Mouse (Mus musculus): ENCODE data around the gene Mre11a.
A peak's percentile ranks its signal among the peaks of the same experiment; 100 is the strongest.

The Mre11a gene

GRCm38 (mm10) chr9:14784039-14785002 is at the start of gene Mre11a, which contains the start of gene Ankrd49:
Gene Mre11a (plus strand): TSS chr9:14784654.
Gene Ankrd49 (minus strand): TSS chr9:14784856.
- DNase-seq = peak; percentile 100

GRCm38 (mm10) chr9:14739498-14740150 is 44.8 kb upstream of the Mre11a start:
- DNase-seq = no peak

GRCm38 (mm10) chr9:14740151-14740924 is 44.1 kb upstream of the Mre11a start, which contains the start of gene Piwil4:
Gene Piwil4 (minus strand): TSS chr9:14740733.
- DNase-seq = no peak

- no peak for DNase-seq
These were observed 33.5 kb upstream of the Mre11a start for GRCm38 (mm10) chr9:14750901-14751502.

GRCm38 (mm10) chr9:14751503-14752000 is 32.9 kb upstream of the Mre11a start:
- DNase-seq = no peak

GRCm38 (mm10) chr9:14752001-14752522 is 32.4 kb upstream of the Mre11a start, which contains the start of gene Fut4:
Gene Fut4 (minus strand): TSS chr9:14752393.
- DNase-seq = peak; percentile 96

GRCm38 (mm10) chr9:14753947-14754346 is 30.5 kb upstream of the Mre11a start:
- DNase-seq = no peak

- no peak for DNase-seq
These were observed 30.0 kb upstream of the Mre11a start for GRCm38 (mm10) chr9:14754469-14754868.

GRCm38 (mm10) chr9:14758590-14758989 is 25.9 kb upstream of the Mre11a start:
- DNase-seq = peak; percentile 88

- no peak for DNase-seq
These were observed 25.2 kb upstream of the Mre11a start for GRCm38 (mm10) chr9:14759261-14759660.

- peak; percentile 85 for DNase-seq
These were observed 19.7 kb upstream of the Mre11a start for GRCm38 (mm10) chr9:14764765-14765164.

- peak; percentile 51 for DNase-seq
These were observed 14.6 kb upstream of the Mre11a start for GRCm38 (mm10) chr9:14769811-14770210.

GRCm38 (mm10) chr9:14770803-14771471 is 13.5 kb upstream of the Mre11a start, which contains the start of gene 1700012B09Rik:
Gene 1700012B09Rik (minus strand): TSS chr9:14771030.
- peak; percentile 82 for DNase-seq

GRCm38 (mm10) chr9:14772074-14772473 is 12.4 kb upstream of the Mre11a start:
- DNase-seq = peak; percentile 71

GRCm38 (mm10) chr9:14773813-14774212 is 10.6 kb upstream of the Mre11a start:
- peak; percentile 17 for DNase-seq

GRCm38 (mm10) chr9:14778341-14778740 is 6.1 kb upstream of the Mre11a start:
- DNase-seq = peak; percentile 49

- DNase-seq = peak; percentile 56
These were observed 2.9 kb downstream of the Mre11a start for GRCm38 (mm10) chr9:14787356-14787755.

GRCm38 (mm10) chr9:14805714-14806113 is 21.3 kb downstream of the Mre11a start:
- peak; percentile 45 for DNase-seq

GRCm38 (mm10) chr9:14806786-14807185 is 22.3 kb downstream of the Mre11a start:
- DNase-seq = no peak

- no peak for DNase-seq
These were observed 25.7 kb downstream of the Mre11a start for GRCm38 (mm10) chr9:14810111-14810510.

GRCm38 (mm10) chr9:14821396-14821795 is 36.9 kb downstream of the Mre11a start:
- no peak for DNase-seq

Measured in heart, adult 11 months (tissue).